In the genomic region with DNA sequence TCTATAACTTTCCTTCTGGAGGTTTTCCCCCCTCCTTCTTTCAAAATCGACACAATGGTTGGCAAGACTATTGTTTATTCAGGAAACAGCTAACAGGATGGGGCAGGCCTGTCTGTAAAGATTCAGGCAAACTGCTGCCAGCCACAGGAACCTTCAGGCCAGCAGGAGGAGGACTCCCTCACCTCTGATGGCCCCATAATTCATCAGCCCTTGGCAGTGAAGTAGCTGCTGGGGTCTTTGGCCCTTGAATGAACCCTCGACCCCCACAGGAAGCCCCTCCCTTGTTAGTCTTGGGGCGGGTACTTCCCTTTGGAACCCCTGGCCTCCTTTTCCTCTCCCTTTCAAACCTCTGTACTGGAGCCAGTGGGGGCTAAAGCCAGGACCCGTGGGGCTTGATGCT, we compare ENCODE assay signal across 10 mouse cellular contexts. TPM values are rescaled to one million over a fixed set of nuclear protein-coding genes. Genes with fewer than 3 reads are reported as not detected.
DNase-seq lines count a peak whose midpoint lies in the region; ATAC-seq lines count a peak whose summit lies in the region.
"Had no signal": no experiment of that assay in that cellular context is flagged by ENCODE, and none has a peak within 500 bp of the region (broad histone marks: within the 10 kb centered on the region; RNA-seq: fewer than 3 reads in every experiment).

No protein-coding gene starts in this region.

- ATAC-seq in intestine, embryonic 15.5 days: no peak
- ATAC-seq in liver, embryonic 15.5 days (ENCODE audit: insufficient read depth): peak; percentile 44
- no peak for ATAC-seq in midbrain, embryonic 15.5 days (replicated peaks)

- peaks cover 25% of the 10 kb centered on the region for H3K4me1 ChIP-seq in intestine, embryonic 15.5 days (replicated peaks)
- H3K4me1 ChIP-seq in liver, embryonic 15.5 days (replicated peaks): peaks cover 44% of the 10 kb centered on the region
- no peaks in the 10 kb centered on the region for H3K4me1 ChIP-seq in midbrain, embryonic 15.5 days

- H3K9me3 ChIP-seq in intestine, embryonic 15.5 days: no peaks in the 10 kb centered on the region
- no peaks in the 10 kb centered on the region for H3K9me3 ChIP-seq in liver, embryonic 15.5 days (replicated peaks)
- H3K9me3 ChIP-seq in midbrain, embryonic 15.5 days: no peaks in the 10 kb centered on the region

- no peak overlapping the region for H3K4me3 ChIP-seq in intestine, embryonic 15.5 days (replicated peaks)
- H3K4me3 ChIP-seq in liver, embryonic 15.5 days (replicated peaks): no peak overlapping the region
- no peak overlapping the region for H3K4me3 ChIP-seq in midbrain, embryonic 15.5 days
- H3K4me3 ChIP-seq: erythroblast, embryonic 14.5 days had no signal

- 7% methylated on average over 4 of the region's 4 CpGs for WGBS in intestine, embryonic 15.5 days
- 9% methylated on average over 4 of the region's 4 CpGs for WGBS in liver, embryonic 15.5 days (ENCODE audit: insufficient replicate concordance)
- 38% methylated on average over 4 of the region's 4 CpGs for WGBS in midbrain, embryonic 15.5 days

- H3K9ac ChIP-seq in intestine, embryonic 15.5 days: no peak overlapping the region
- no peak overlapping the region for H3K9ac ChIP-seq in liver, embryonic 15.5 days
- H3K9ac ChIP-seq in midbrain, embryonic 15.5 days: no peak overlapping the region

- H3K27me3 ChIP-seq in intestine, embryonic 15.5 days (replicated peaks): no peaks in the 10 kb centered on the region
- H3K27me3 ChIP-seq in liver, embryonic 15.5 days: no peaks in the 10 kb centered on the region
- no peaks in the 10 kb centered on the region for H3K27me3 ChIP-seq in midbrain, embryonic 15.5 days (replicated peaks)
- H3K27me3 ChIP-seq: Patski had no signal

- DNase-seq in adipocyte (ENCODE audit: low spot score) (peak; percentile 86), MN1 (ENCODE audit: low spot score) (no peak)
- DNase-seq in embryo, embryonic 9.5 days (ENCODE audit: extremely low spot score): peak; percentile 47
- DNase-seq in layer of hippocampus, adult 9-11 months: no peak
- DNase-seq in testis, postnatal 10 days (ENCODE audit: low spot score): no peak

- H3K36me3 ChIP-seq in intestine, embryonic 15.5 days: no peaks in the 10 kb centered on the region
- no peaks in the 10 kb centered on the region for H3K36me3 ChIP-seq in liver, embryonic 15.5 days (replicated peaks)
- no peaks in the 10 kb centered on the region for H3K36me3 ChIP-seq in midbrain, embryonic 15.5 days (replicated peaks)

- H3K27ac ChIP-seq in intestine, embryonic 15.5 days: no peak overlapping the region
- no peak overlapping the region for H3K27ac ChIP-seq in liver, embryonic 15.5 days (replicated peaks)
- H3K27ac ChIP-seq in midbrain, embryonic 15.5 days: no peak overlapping the region

- H3K4me2 ChIP-seq in intestine, embryonic 15.5 days (replicated peaks): peak overlapping the region; percentile 19; the same call in 1 of the 2 replicates
- no peak overlapping the region for H3K4me2 ChIP-seq in liver, embryonic 15.5 days
- H3K4me2 ChIP-seq in midbrain, embryonic 15.5 days: no peak overlapping the region

RNA-seq across cellular contexts. Expression of gene Tmigd1, which starts 8.4 kb away (rescaled TPM):
- 1.6 and 2.4 TPM in 2 replicates for polyA plus RNA-seq in intestine, embryonic 15.5 days (2015; fragmentation: Nextera tagmentation; extraction: Ambion mirVana)
- polyA plus RNA-seq in liver, embryonic 15.5 days (2015; fragmentation: Nextera tagmentation; extraction: Ambion mirVana): not detected in 2 replicates
- polyA plus RNA-seq in midbrain, embryonic 15.5 days (2015; fragmentation: Nextera tagmentation; extraction: Ambion mirVana): not detected in 2 replicates
- polyA plus RNA-seq: erythroblast, embryonic 14.5 days had no signal

RNA-seq across cellular contexts. Expression of gene Blmh, which starts 31.0 kb away (rescaled TPM):
- polyA plus RNA-seq in intestine, embryonic 15.5 days (2015; fragmentation: Nextera tagmentation; extraction: Ambion mirVana): 125 and 126 TPM in 2 replicates
- polyA plus RNA-seq in liver, embryonic 15.5 days (2015; fragmentation: Nextera tagmentation; extraction: Ambion mirVana): 40.5 and 44.2 TPM in 2 replicates
- 151 and 155 TPM in 2 replicates for polyA plus RNA-seq in midbrain, embryonic 15.5 days (2015; fragmentation: Nextera tagmentation; extraction: Ambion mirVana)

RNA-seq across cellular contexts. Expression of gene Cpd, which starts 46.8 kb away (rescaled TPM):
- 10.1 and 11.3 TPM in 2 replicates for polyA plus RNA-seq in intestine, embryonic 15.5 days (2015; fragmentation: Nextera tagmentation; extraction: Ambion mirVana)
- 4.7 and 4.8 TPM in 2 replicates for polyA plus RNA-seq in liver, embryonic 15.5 days (2015; fragmentation: Nextera tagmentation; extraction: Ambion mirVana)
- 5.3 and 5.4 TPM in 2 replicates for polyA plus RNA-seq in midbrain, embryonic 15.5 days (2015; fragmentation: Nextera tagmentation; extraction: Ambion mirVana)

Comparison
In these comparisons a context has a peak if more than half of its experiments do, and no peak if none do; other contexts are left out.
1. DNase-seq: peak in adipocyte (single experiment) and embryo, embryonic 9.5 days (single experiment); none in MN1 (single experiment), layer of hippocampus, adult 9-11 months (single experiment) and testis, postnatal 10 days (single experiment).